Mouse (Mus musculus) forelimb bud, embryonic 11.5 days (tissue): ENCODE measurements at regions not wholly inside any gene's neighbourhood (a gene's known extent, or its start where the extent isn't known, plus 50 kb on each side); places are given as distances from the start of the nearest gene placed in this dataset.

Experiments
- DNase-seq: peaks from one replicate; pipeline ENCODE4 v3.0.0-alpha.2; 2012; ENCODE audit warnings: low read depth, low spot score

DNA sequence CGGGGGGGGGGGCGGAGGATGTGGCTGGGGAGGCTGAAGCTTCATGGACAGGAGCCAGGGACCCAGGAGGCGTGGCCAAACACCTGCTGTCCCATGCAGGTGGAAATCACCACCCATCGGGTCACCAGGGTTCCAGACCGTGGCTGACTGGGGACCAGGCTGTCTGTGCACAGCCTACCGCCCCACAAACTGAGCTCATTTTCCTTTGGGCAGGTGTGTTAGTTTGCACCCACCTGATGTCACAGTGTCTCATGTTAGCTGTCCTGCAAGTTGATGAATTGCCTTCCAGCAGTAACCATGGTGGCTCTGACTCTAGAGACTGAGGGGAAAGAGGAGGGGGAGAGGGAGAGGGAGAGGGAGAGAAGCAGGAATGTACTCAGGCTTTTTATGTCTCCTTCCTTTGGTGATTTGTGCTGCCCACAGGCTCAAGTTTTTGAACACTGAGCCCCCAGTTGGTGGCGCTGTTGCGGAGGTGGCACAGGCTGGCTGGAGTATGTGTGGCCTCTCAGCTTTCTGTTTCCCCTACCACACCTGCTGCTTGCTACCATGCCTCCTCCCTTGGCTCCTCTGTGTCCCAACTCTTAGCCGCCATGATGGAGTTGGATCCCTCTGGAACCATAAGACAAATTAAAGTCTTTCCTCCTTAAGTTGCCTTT is 107.8 kb upstream of the Man2a1 start:
- DNase-seq: peak; percentile 27

DNA sequence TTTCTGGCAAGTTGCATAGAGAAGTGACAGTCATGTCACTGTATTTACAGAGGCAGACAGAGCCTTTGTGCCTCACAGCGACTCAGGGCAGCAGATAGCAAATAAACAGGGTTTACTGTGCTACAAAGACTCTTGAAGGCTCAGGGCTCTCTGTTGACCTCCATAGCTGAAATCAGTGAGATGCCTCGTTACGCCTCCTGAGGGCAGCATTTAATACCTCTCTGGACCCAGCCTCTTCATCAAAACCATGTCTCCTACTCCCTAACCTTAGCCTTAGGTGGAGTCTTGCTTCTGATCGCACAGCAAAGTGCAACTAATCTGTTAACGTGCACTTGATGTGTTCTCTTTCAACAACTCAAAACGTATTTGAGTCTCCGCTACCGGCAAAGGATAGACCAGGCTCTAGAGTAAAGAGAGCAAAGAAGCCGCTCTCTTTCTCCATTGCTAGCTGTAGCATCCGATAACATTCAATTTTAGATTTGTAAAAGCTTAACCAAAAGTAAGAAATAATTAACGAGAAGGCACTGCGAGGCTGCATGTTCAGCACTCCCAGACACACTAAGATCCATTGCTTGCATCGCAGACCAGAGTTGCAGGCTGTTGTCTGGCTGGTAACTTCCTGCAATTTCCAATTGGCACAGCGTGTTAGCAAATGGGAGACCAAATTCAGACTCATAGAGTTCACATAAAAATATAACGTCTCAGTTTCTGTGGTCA is 101.1 kb upstream of the Man2a1 start:
- DNase-seq: peak; percentile 32

DNA sequence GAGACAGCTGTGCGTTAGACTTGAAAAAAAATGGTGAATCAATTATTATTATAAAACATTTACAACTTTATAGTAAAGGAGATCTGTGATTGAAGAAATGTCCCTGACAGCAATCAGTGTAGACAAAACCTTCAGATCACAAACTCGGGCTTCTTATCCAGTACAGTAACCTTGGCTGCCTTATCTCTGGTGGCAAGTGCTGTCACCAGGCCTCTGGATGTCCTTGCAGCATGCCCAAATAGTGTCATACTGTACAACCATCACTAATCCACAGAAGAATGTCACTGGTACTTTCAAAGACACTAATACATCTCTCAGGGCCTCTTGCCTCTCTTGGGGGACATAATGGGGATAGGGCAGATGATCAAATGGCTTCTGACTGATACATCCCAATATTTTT is 98.2 kb upstream of the Man2a1 start:
- DNase-seq: no peak

DNA sequence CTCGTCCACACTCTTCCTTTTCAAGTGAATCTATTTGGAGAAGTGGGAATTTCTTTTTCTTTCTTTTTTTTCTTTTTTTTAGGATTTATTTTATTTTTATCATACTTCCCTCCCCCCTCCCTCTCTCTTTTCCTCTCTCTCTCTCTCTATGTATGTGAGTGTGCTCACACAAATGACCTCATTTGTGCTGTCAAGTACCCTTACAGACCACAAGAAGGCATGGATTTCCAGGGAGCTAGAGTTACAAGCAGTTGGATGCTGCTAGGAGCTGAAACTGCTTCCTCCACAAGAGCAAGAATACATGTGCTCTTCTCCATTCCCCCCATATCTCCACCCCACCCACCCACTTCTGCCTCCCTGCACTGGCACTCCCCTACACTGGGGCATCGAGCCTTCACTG is 94.6 kb upstream of the Man2a1 start:
- no peak for DNase-seq

DNA sequence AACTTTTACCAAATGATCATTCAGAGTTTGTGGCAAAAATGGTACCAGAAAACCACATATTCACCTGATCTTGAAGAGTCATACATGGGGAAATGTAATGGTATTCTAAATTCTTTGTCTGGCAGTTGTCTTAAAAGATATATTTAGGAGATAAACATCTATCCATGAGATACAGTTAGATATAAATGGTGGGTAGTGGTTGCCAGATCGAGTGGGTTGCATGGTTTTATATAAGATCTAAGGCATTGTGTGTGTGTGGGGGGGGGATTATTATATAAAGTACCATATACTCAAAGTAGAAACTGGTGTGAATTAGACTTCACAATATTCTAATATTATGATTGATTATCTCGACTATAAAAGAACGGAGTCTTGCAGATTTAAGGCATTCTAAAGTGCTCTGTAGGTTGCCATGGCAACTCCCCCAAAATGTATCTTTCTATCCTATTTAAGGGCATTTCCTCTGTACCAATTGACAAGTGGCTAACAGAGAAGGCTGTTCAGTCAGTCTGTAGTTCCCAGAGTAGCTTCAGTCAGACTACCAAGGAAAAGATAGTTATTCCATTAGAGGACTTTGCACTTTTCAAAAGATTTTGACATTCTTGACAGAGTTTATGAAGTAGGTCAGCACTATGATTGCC is 89.3 kb upstream of the Man2a1 start:
- no peak for DNase-seq

DNA sequence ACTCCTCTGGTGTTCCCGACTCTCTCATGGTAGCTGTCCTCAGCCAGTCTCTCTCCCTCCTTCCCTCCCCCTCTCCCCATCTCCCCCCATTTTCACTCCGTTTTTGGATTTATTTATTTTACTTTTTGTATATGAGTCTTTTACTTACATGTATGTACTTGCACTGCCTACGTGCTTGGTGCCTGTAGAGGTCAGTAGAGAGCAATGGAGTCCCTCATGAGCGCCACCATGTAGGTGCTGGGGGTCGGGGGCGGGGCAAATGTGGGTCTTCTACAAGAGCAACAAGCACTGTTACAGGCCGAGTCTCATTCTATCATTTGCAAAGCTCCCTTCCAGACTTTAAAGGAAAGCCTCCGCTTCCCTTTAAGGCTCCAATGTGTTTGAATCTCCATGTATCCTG is 78.3 kb upstream of the Man2a1 start:
- no peak for DNase-seq

DNA sequence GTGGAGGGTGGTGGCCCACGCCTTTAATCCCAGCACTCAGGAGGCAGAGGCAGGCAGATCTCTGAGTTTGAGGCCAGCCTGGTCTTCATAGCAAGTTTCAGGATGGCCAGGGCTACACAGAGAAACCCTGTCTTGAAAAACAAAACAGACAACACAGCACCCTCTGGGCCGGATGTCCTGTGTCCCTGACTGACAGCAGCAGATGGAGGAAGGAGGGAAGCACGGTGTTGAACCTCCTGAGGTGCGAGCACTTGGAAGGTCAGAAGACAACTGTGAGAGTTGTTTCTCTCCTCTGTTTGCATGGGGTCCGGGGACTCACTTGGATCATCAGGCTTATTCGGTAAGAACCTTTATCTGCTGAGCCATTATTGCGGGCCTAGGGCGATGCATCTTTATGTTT is 76.6 kb upstream of the Man2a1 start:
- no peak for DNase-seq

DNA sequence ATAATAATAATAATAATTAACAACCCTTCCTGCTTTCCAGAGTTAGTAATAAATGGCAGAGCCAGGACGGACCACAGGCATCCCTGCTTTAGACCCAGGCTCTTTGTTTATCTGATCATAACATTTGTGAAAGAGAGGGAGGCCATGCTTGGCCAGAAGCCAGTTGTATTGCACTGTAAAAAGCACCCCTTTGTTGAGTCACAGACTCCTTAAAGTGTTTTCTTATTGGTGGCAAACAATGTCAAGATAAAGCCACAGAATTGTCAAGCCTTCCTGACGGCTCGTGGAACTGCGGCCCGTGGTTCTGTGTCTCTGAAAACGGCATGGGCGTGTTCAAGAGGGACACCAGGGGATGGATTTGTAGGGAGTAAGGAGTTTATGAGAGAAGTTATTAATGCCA is 72.7 kb upstream of the Man2a1 start:
- DNase-seq: no peak

DNA sequence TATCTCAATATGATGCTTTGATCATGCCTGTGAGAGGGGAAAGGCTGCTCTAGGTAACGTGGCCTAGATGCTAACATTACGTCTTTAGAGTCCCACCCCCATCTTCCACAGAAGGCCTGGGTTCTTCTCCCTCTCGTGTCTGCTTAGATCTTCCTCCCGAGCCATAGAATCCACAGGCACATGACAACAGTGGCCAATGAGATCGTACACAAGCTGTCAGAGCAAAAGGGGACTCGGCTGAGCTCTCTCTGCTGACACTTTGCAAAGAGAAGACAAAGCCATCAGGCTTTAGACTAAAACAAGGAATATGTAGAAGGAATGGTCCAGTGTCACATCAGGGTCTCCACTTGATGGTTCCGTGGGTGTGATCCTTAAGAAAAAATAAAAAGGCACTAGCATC is 72.1 kb upstream of the Man2a1 start:
- DNase-seq: no peak

DNA sequence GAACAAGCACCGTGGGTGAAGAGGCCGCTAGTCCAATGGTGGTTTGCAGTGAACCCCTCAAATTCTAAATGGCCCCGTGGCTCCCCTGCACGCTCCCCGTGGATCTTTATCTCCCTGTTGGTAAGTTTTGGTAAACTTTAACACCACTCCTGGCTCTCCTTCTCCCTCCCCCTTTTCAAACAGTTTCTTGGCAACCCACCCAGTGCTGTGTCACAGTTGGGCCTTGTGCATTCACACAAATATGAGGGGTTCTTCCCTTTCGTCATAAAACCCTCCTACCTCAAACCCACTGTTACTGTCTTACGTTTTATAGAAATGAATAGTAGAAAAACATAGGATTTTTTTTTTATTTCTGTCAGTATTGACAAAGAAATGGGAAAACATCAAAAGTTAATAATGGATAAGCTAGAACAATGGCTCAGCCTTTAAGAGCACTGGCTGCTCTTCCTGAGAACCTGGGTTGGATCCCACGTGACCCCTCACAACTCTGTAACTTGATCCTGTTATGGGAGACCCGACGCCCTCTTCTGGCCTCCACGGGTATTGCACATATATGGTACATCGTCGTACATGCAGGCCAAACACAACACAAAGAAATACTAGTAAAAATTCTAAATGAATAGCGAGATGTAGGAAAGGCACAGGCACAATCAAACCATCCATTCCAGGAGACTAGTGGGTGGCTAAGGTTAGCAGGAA is 71.1 kb upstream of the Man2a1 start:
- DNase-seq: no peak

DNA sequence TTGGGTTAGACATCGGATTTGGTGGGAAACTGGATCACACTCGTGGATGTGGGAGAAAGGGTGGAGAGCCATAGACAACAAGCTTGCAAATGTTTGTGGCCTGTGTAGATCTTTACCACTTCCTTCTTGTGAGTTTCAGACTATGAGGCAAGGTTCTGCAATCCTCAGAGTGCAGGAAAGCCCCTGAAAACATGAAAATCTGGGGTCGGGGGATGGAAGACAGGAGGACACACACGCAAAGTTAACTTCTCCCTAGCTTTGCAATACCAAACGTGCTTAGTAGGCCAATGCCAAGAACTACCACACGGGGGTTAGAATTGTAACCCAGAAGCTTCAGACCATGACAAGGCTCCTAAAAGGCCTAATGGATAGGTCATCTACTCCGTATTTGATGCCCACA is 69.4 kb upstream of the Man2a1 start:
- no peak for DNase-seq

DNA sequence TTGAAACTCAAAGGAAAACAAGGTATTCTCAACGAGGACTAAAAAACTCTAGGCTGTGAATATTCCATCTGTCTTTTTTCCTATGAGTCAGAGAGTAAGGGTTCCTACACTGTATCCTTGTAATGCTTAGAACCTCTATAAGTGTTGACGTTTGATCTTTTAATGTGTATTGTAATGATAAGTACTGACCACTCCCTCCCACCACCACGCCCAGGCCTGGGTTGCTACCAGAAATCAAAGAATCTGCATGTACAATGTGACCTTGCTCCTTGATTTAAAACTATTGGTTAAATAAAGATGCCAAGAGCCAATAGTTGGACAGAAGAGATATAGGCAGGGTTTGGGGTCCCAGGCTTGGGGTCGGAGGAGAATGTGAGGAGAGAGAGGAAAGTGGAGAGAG is 66.2 kb upstream of the Man2a1 start:
- DNase-seq: no peak

DNA sequence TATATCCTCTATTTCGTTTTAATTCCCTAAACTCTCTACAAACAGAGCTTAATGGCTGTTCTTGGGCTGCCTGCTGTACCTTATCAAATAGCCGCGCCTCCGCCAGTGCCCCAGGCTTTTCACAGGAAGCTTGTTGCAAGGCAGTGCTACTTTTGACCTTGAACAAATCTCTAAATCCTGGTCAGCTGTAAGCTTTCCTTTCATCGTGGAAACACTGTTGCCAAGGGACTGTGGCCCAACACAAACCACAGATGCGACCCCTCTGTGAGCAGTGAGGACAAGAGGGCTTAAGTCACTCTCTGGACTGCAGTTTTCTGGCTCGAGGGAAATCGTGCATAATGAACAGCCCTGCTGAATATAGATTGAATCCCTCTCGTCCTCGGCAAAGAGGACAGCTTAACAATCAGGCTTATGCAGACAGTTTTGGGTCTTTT is 62.0 kb upstream of the Man2a1 start:
- DNase-seq: no peak

DNA sequence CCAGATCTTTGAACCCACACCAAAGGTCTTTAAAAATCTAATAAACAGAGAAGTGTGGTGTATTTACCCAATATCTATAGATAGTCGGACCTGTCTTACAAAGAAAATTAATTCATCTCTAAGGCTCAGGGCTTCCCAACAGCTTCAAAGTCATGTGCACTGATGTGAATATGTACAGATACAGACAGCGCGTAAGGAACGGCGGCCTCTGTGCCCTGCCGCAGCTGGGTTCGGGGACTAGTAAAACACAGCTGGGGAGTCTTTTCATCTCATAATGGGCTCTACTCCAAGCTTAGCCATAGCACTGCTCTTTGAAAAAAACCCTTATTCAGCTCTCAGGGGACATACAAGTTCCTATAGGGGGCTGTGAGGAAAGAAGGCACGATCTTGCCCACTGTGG is 60.1 kb upstream of the Man2a1 start:
- DNase-seq: no peak

DNA sequence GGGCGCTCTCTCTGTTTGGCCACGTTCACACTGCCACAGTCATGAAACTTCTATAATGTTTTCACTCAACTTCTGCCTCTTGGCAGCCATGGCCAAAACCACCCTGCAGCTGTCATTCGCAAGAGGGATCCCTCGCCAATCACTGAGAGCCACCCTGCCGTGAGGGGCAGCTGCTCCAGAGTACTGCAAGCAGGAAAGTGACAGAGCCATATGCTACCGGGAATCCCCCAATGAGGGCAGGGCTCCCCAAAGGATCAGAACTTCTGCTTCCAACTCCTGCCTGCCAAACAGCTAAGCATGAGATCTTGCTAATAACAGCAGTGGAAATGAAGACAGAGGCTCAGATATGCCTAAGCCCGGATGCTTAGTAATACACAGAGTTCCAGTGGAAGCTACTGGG is 52.0 kb upstream of the Man2a1 start:
- DNase-seq: no peak

DNA sequence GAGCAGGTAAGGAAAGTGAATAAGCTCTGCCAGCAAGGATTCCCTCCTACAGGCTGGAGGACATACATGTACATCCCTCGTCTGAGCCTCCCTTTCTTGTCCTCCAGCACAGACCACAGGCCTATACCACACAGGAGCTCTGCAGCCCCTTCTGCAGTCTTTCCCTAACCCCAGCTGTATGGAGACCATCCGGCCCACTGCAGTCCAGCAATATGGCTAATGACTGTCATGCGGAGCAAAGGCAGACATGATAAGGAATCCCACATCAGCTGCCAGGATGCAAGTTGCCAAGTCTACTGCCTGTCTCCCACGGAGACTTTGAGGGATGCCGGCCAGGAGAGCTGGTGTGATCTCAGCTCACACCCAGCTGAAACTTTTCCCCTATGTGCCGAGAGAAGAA is 50.5 kb upstream of the Man2a1 start:
- no peak for DNase-seq
